Mouse (Mus musculus) heart, embryonic 11.5 days (tissue): ENCODE data around the gene Tas2r116. TPM values are rescaled to one million over a fixed set of nuclear protein-coding genes. Genes with fewer than 3 reads are reported as not detected.

Experiments used
- ATAC-seq: fragments of 200-750 bp; cut with Nextera tagmentation; replicated peaks from 2 replicates; pipeline ENCODE4 v1.8.0; 2017; ENCODE audit warnings: moderate library complexity; ENCODE audit not compliant: insufficient number of reproducible peaks, low FRiP score, low TSS enrichment
- H3K27ac ChIP-seq: fragments of 300-500 bp; sonication (generic); 2 replicates; pipeline ENCODE4 v1.5.1; 2014; ENCODE audit warnings: mild to moderate bottlenecking, low read depth, low read length
- H3K27me3 ChIP-seq: fragments of 300-500 bp; sonication (generic); 2 replicates; pipeline ENCODE4 v1.6.1; 2014; ENCODE audit warnings: mild to moderate bottlenecking, low read length, mixed read lengths; ENCODE audit not compliant: control insufficient read depth, insufficient read depth
- H3K36me3 ChIP-seq: fragments of 300-500 bp; sonication (generic); 2 replicates; pipeline ENCODE4 v1.6.1; 2014; ENCODE audit warnings: mild to moderate bottlenecking, low read length, moderate library complexity, mixed read lengths; ENCODE audit not compliant: control insufficient read depth, insufficient read depth
- H3K4me1 ChIP-seq: fragments of 300-500 bp; sonication (generic); 2 replicates; pipeline ENCODE4 v1.6.1; 2014; ENCODE audit warnings: low read length; ENCODE audit not compliant: control insufficient read depth, insufficient read depth
- H3K4me2 ChIP-seq: fragments of 300-500 bp; sonication (generic); 2 replicates; pipeline ENCODE4 v1.6.1; 2014; ENCODE audit warnings: mild to moderate bottlenecking, moderate library complexity
- H3K4me3 ChIP-seq: fragments of 300-500 bp; sonication (generic); 2 replicates; pipeline ENCODE4 v1.5.1; 2014; ENCODE audit warnings: low read depth, low read length
- H3K9ac ChIP-seq: fragments of 300-500 bp; sonication (generic); 2 replicates; pipeline ENCODE4 v1.6.1; 2014; ENCODE audit warnings: mild to moderate bottlenecking, low read depth, low read length, moderate library complexity
- H3K9me3 ChIP-seq: fragments of 300-500 bp; sonication (generic); replicated peaks from 2 replicates; pipeline ENCODE4 v1.6.1; 2016; ENCODE audit warnings: low read length; ENCODE audit not compliant: control insufficient read depth
- WGBS: fragments of 180-500 bp; shearing (Covaris S2); extraction: QIAGEN DNeasy Blood & Tissue Kit; methylation state at CpG from one replicate; pipeline ENCODE4 v1.1.7; 2014; ENCODE audit not compliant: insufficient replicate concordance; 5-methylcytosine and 5-hydroxymethylcytosine counted together
- polyA plus RNA-seq: library from polyadenylated mRNA; unstranded; fragments of >200 nt; fragmentation: Nextera tagmentation; extraction: Ambion mirVana; gene quantifications from 2 replicates; pipeline ENCODE4 v1.2.1, GENCODE M21; 2014

The Tas2r116 gene
- polyA plus RNA-seq, result not detected in 2 replicates

- no peaks in the 10 kb centered on the region for H3K36me3 ChIP-seq
- no peak within 1 kb of the TSS for H3K4me3 ChIP-seq
- no peak within 1 kb of the TSS for H3K4me2 ChIP-seq
- H3K9me3 ChIP-seq, result no peaks in the 10 kb centered on the region
- no peak within 1 kb of the TSS for H3K27ac ChIP-seq
- H3K9ac ChIP-seq, result no peak within 1 kb of the TSS
- 73% methylated on average over 1 of the region's 1 CpGs for WGBS
- no peak for ATAC-seq
- no peaks in the 10 kb centered on the region for H3K27me3 ChIP-seq
- H3K4me1 ChIP-seq, result no peaks in the 10 kb centered on the region
Observed at GRCm38 (mm10) chr6:132855138-132855537, at the start of gene Tas2r116. TSS of gene Tas2r116 (plus strand) at chr6:132855438.

GRCm38 (mm10) chr6:132846842-132847241 is 8.4 kb upstream of the Tas2r116 start, which contains the start of gene Tas2r123:
TSS of gene Tas2r123 (plus strand) at chr6:132847142.
- Histone ChIP-seq H3K4me3 (no peak within 1 kb of the TSS), H3K4me1 (no peaks in the 10 kb centered on the region), H3K9ac (no peak within 1 kb of the TSS), H3K27me3 (no peaks in the 10 kb centered on the region), H3K4me2 (no peak within 1 kb of the TSS), H3K27ac (no peak within 1 kb of the TSS), H3K36me3 (no peaks in the 10 kb centered on the region), H3K9me3 (no peaks in the 10 kb centered on the region)
- ATAC-seq, result no peak
- 77% methylated on average over 1 of the region's 1 CpGs for WGBS

- Histone ChIP-seq H3K4me3 (no peak within 1 kb of the TSS), H3K9me3 (no peaks in the 10 kb centered on the region), H3K4me1 (no peaks in the 10 kb centered on the region), H3K27ac (no peak within 1 kb of the TSS), H3K36me3 (no peaks in the 10 kb centered on the region), H3K27me3 (no peaks in the 10 kb centered on the region), H3K9ac (no peak within 1 kb of the TSS), H3K4me2 (no peak within 1 kb of the TSS)
- no peak for ATAC-seq
Observed at GRCm38 (mm10) chr6:132867708-132868107, 12.5 kb downstream of the Tas2r116 start, which contains the start of gene Tas2r110. TSS of gene Tas2r110 (plus strand) at chr6:132868008.

- ATAC-seq, result no peak
- no peaks in the 10 kb centered on the region for H3K36me3 ChIP-seq
- H3K9me3 ChIP-seq, result no peaks in the 10 kb centered on the region
- no peak within 1 kb of the TSS for H3K4me3 ChIP-seq
- H3K27ac ChIP-seq, result no peak within 1 kb of the TSS
- 63% methylated on average over 1 of the region's 1 CpGs for WGBS
- H3K27me3 ChIP-seq, result no peaks in the 10 kb centered on the region
- no peak within 1 kb of the TSS for H3K4me2 ChIP-seq
- H3K9ac ChIP-seq, result no peak within 1 kb of the TSS
- H3K4me1 ChIP-seq, result no peaks in the 10 kb centered on the region
Observed at GRCm38 (mm10) chr6:132892711-132893110, 37.5 kb downstream of the Tas2r116 start, which contains the start of gene Tas2r113. TSS of gene Tas2r113 (plus strand) at chr6:132893011.

Other genes with a start within 250 kb of the Tas2r116 start
- gene A630073D07Rik, start 203.9 kb upstream of the Tas2r116 start, polyA plus RNA-seq, result not detected in 2 replicates
- gene Tas2r120, start 198.5 kb upstream of the Tas2r116 start, polyA plus RNA-seq, result not detected in 2 replicates
- gene Tas2r121, start 154.4 kb upstream of the Tas2r116 start, polyA plus RNA-seq, result not detected in 2 replicates
- gene Tas2r122, start 143.5 kb upstream of the Tas2r116 start, polyA plus RNA-seq, result not detected in 2 replicates
- gene Tas2r115, start 117.4 kb upstream of the Tas2r116 start, polyA plus RNA-seq, result not detected in 2 replicates
- gene Tas2r124, start 100.7 kb upstream of the Tas2r116 start, polyA plus RNA-seq, result not detected in 2 replicates
- gene Tas2r102, start 93.3 kb upstream of the Tas2r116 start, polyA plus RNA-seq, result not detected in 2 replicates
- not detected in 2 replicates for gene Tas2r136, start 77.3 kb upstream of the Tas2r116 start, polyA plus RNA-seq
- gene Tas2r117, start 52.6 kb upstream of the Tas2r116 start, polyA plus RNA-seq, result not detected in 2 replicates
- gene Tas2r123, start 8.3 kb upstream of the Tas2r116 start, polyA plus RNA-seq, result not detected in 2 replicates
- not detected in 2 replicates for gene Tas2r110, start 12.6 kb downstream of the Tas2r116 start, polyA plus RNA-seq
- not detected in 2 replicates for gene Tas2r113, start 37.6 kb downstream of the Tas2r116 start, polyA plus RNA-seq
- not detected in 2 replicates for gene Tas2r125, start 54.2 kb downstream of the Tas2r116 start, polyA plus RNA-seq
- gene Tas2r129, start 95.7 kb downstream of the Tas2r116 start, polyA plus RNA-seq, result not detected in 2 replicates
- not detected in 2 replicates for gene Tas2r131, start 102.5 kb downstream of the Tas2r116 start, polyA plus RNA-seq
- gene Tas2r109, start 125.5 kb downstream of the Tas2r116 start, polyA plus RNA-seq, result not detected in 2 replicates
- not detected in 2 replicates for gene Tas2r103, start 181.7 kb downstream of the Tas2r116 start, polyA plus RNA-seq
- gene Tas2r140, start 200.4 kb downstream of the Tas2r116 start, polyA plus RNA-seq, result not detected in 2 replicates
- gene Smim10l1, start 249.5 kb downstream of the Tas2r116 start, polyA plus RNA-seq, result 56.5 and 61.2 TPM in 2 replicates